Mouse (Mus musculus): ENCODE measurements around the gene Scrn2. TPM values are rescaled to one million over a fixed set of nuclear protein-coding genes. Genes with fewer than 3 reads are reported as not detected.

The Scrn2 gene
- polyA plus RNA-seq, 1 experiment from 2014 or later, result 38.2 TPM

DNA sequence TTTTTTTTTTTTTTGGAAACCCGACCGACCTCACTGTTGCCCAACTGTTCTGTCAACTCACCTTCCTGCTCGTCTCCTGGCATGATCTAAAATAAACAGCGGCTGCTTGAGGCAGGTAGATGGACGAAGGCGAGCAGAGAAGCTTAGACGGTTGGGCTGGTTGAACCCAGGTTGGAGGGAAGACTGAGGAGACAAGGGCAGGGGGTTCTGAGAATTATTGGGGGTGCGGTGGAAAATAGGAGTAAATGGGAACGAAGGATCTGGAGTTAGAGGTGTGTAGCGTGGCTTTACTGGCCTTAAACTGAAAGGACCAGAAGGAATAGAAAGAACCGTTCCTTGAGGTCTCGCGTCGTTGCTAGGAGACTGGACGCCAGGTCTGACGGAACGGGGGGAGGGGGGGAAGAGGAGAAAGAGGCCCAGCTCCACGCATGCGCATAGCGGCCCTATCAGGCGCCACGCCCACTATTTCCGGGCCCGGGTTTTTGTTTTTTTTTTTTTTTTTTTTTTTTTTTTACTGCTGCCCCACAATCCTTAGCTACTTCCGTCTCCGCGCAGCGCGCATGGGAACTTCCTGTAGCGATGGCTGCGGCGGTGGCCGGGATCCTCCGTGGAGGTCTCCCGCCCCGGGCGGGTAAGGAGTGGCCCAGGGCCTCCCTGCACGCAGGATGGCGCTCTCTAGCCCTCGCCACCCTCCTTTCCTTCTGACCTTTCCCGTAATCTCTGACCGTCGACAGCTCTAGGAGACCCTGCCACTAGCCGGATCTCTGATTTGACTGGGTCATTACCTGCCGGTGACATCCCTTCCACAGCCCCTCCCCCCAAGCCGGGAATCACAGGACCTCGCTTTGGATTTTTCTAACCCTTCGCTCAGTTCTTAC lies 11.5 kb downstream of the Scrn2 start, which contains the start of the genes Lrrc46 and Mrpl10:
Gene Lrrc46, minus strand, starts transcription at position 386 of the 878 bp plus-strand sequence.
Gene Mrpl10, plus strand, starts transcription at position 539 of the 878 bp plus-strand sequence.
- under 1% methylated on average over 48 of the region's 48 CpGs for WGBS
- Histone ChIP-seq H3K4me2 (peak within 1 kb of the TSS; percentile 85), H3K9me3 (replicated peaks) (no peaks in the 10 kb centered on the region; the same call in 1 of the 2 replicates), H3K4me1 (peaks cover 23% of the 10 kb centered on the region), H3K27me3 (no peaks in the 10 kb centered on the region), H3K36me3 (peaks cover 24% of the 10 kb centered on the region), H3K4me3 (replicated peaks) (peak within 1 kb of the TSS; percentile 89), H3K27ac (peak within 1 kb of the TSS; percentile 82), H3K9ac (peak within 1 kb of the TSS; percentile 90)
- peak; percentile 87 for ATAC-seq (replicated peaks; ENCODE audit: low FRiP score)

DNA sequence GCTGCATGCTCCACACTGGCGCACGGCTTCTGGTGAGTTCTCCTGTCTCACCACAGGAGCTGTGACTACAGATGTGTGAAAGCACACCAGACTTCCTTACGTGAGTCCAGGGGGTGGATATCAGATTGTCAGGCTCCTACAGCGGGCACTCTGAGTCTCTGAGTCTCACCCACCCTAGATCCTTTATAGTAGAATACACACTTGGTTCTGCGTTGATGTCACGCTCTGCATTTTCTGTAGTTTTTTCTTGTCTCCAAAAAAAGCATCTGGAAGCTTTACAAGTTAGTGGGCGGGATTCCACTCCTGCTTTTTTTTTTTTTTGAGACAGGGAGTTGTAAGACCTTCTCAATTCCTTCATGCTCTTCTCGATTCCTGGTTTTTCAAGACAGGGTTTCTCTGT lies 15.2 kb downstream of the Scrn2 start:
- peaks cover 22% of the 10 kb centered on the region for H3K4me1 ChIP-seq
- no peak for ATAC-seq (replicated peaks; ENCODE audit: low FRiP score)
- H3K27ac ChIP-seq, result no peak overlapping the region
- H3K9me3 ChIP-seq (replicated peaks), result no peaks in the 10 kb centered on the region; the same call in 1 of the 2 replicates
- WGBS, result 93% methylated on average over 8 of the region's 8 CpGs
- no peak overlapping the region for H3K4me3 ChIP-seq (replicated peaks)
- no peak overlapping the region for H3K4me2 ChIP-seq
- H3K36me3 ChIP-seq, result peaks cover 47% of the 10 kb centered on the region
- H3K27me3 ChIP-seq, result no peaks in the 10 kb centered on the region
- H3K9ac ChIP-seq, result no peak overlapping the region

DNA sequence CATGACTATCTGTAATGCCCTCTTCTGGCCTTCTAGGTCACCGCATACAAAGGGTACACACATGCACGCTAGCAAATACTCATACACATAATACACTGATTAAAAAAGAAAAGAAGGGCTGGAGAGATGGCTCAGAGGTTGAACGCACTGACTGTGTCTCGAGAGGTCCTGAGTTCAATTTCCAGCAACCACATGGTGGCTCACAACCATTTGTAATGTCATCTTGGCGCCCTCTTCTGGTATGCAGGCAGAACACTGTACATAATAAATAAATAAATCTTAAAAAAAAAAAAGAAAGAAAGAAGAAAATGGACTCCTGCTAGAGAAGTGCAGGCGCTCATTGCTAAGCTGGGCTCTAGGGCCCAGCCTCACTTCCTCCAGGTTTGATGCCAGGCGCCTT lies 16.1 kb downstream of the Scrn2 start:
- H3K9ac ChIP-seq, result no peak overlapping the region
- H3K4me1 ChIP-seq, result peaks cover 24% of the 10 kb centered on the region
- no peaks in the 10 kb centered on the region for H3K27me3 ChIP-seq
- H3K27ac ChIP-seq, result no peak overlapping the region
- no peaks in the 10 kb centered on the region; the same call in 1 of the 2 replicates for H3K9me3 ChIP-seq (replicated peaks)
- peaks cover 47% of the 10 kb centered on the region for H3K36me3 ChIP-seq
- no peak for ATAC-seq (replicated peaks; ENCODE audit: low FRiP score)
- 83% methylated on average over 7 of the region's 7 CpGs for WGBS
- no peak overlapping the region for H3K4me2 ChIP-seq
- H3K4me3 ChIP-seq (replicated peaks), result no peak overlapping the region

DNA sequence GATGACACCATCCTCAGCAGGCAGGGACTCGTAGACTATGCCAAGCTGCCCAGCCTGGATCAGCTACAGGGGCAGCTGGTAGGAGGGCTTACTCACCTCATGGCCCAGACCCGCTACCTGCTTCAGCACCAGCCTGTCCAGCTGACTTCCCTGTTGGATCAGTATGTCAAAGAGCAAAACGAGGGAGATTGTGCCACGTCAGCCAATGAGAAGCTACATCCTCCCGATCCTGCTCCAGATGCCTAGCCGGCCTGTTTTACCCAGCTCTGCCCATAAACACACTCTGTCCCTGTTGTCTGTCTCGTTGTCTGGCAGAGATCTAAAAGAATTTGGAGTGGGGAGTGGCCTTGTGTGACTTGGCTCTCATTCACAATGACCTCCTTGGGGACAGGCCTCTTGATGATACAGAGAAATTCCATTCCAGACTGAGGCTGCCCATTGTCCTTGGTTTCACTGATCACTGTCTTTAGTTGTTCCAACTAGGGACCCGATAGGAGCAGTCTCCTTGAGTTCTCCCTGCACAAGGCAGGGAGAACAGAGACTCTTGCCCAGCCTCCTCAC lies 18.4 kb downstream of the Scrn2 start:
- no peak overlapping the region for H3K27ac ChIP-seq
- H3K27me3 ChIP-seq, result no peaks in the 10 kb centered on the region
- no peak for ATAC-seq (replicated peaks; ENCODE audit: low FRiP score)
- H3K36me3 ChIP-seq, result peaks cover 53% of the 10 kb centered on the region
- H3K4me2 ChIP-seq, result no peak overlapping the region
- H3K9me3 ChIP-seq (replicated peaks), result no peaks in the 10 kb centered on the region; the same call in 1 of the 2 replicates
- WGBS, result 87% methylated on average over 8 of the region's 8 CpGs
- peaks cover 28% of the 10 kb centered on the region for H3K4me1 ChIP-seq
- no peak overlapping the region for H3K4me3 ChIP-seq (replicated peaks)
- no peak overlapping the region for H3K9ac ChIP-seq

DNA sequence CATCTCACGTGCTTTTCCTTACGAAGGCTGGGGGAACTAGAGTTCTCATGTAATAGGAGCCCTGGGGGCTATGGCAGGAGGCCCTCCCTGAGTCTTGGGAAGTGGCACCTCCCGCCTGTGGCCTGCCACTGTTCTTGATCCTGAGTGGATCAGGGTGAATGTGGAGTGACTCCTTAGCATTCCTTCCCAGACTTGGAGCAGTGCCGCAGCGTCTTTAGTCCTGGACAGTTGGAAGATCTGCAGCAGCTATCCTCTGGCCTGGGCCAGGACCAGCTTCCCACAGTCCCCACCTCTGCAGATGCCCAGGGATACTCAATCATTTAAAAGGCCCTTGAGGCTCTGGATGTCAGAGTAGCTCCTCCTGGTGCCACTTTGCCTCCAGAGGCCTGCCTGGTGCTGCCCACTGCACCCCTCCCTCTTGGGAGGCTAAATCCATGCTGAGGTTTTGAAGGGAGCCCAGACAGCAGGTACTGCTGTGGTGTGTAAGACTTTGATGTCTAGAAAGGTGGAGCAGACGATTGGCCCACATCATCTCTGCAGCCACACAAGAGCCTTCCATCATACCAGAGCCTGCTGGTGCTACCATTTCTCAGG lies 19.9 kb downstream of the Scrn2 start:
- no peak overlapping the region for H3K4me3 ChIP-seq (replicated peaks)
- no peaks in the 10 kb centered on the region; the same call in 1 of the 2 replicates for H3K9me3 ChIP-seq (replicated peaks)
- peaks cover 53% of the 10 kb centered on the region for H3K36me3 ChIP-seq
- H3K4me2 ChIP-seq, result no peak overlapping the region
- peaks cover 28% of the 10 kb centered on the region for H3K4me1 ChIP-seq
- no peak overlapping the region for H3K9ac ChIP-seq
- WGBS, result 69% methylated on average over 6 of the region's 6 CpGs
- H3K27me3 ChIP-seq, result no peaks in the 10 kb centered on the region
- no peak overlapping the region for H3K27ac ChIP-seq
- ATAC-seq (replicated peaks; ENCODE audit: low FRiP score), result no peak

DNA sequence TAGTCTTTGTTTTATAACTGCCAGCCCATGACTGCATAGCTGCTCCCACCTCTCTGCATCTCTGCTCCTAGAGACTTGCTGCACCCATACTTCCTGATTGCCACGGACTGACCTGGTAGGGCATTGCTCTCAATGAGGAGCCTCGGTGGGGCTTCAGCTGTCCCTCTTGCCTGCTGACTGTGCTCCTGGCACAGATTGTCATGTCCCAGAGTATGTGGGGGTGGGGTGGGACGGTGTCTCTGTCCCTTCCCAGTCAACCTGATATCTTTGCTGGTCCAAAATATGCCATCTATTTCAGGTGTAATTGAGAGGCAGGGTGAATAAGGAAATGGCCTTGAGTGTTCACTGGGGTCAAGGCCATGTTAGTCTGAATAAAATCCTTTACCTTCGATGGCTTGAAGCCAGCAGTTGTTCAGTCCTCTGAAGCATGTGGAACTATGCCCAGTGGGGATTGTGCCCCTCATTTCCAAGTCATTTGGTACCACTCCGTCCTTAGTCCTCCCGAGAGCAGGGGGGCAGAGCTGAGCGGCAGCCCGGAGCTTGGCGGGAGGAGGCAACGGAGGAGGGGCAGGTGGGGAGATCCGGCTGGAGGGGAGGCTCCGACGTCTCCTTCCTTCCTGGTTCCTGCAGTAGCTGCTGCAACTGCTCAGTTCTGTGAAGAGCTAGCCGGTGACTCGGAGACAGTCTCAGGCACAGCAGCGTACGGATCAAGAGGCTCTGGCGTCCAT lies 20.6 kb downstream of the Scrn2 start, which contains the start of gene Osbpl7:
Gene Osbpl7, plus strand, starts transcription at position 413 of the 728 bp plus-strand sequence.
- peaks cover 53% of the 10 kb centered on the region for H3K36me3 ChIP-seq
- peak; percentile 70 for ATAC-seq (replicated peaks; ENCODE audit: low FRiP score)

DNA sequence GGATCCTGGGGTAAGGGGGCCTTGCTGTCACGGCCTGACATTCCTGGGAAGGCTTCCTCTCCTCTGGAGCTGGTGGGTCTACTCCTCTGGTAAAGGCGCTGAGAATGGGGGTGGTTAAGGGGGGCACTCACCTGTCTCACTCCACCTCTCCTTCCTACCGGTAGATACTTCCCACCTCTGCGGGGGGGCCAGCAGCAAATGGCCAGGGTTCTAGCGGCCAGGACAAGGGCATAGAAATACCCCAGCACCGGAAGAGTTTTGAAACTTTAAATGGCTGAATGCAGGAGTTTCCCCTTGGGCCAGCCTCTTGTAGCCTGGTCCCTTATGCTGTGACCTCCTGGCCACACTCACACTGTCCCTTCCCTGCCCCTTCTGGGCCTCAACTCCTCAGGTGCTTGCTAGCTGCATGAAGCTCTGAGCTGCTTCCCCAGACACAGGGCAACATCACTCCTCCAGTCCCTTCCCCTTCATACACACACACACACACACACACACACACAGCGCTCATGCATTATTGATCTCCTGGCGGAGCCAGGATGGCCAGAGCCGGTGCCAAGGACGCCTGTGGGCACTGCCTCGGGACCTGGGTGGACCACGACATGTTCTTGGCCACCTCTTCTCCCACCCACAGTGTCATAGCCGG lies 21.3 kb downstream of the Scrn2 start:
- Histone ChIP-seq H3K27me3 (no peaks in the 10 kb centered on the region), H3K27ac (peak overlapping the region; percentile 63), H3K36me3 (peaks cover 55% of the 10 kb centered on the region), H3K9me3 (replicated peaks) (no peaks in the 10 kb centered on the region), H3K4me2 (peak overlapping the region; percentile 88), H3K9ac (peak overlapping the region; percentile 63), H3K4me1 (peaks cover 28% of the 10 kb centered on the region), H3K4me3 (replicated peaks) (peak overlapping the region; percentile 63)
- ATAC-seq (replicated peaks; ENCODE audit: low FRiP score), result peak; percentile 23
- 27% methylated on average over 13 of the region's 13 CpGs for WGBS

More for the DNA sequence above, 20.6 kb downstream of the Scrn2 start, which contains the start of gene Osbpl7:
- Histone ChIP-seq H3K27ac (peak within 1 kb of the TSS; percentile 63), H3K4me1 (peaks cover 28% of the 10 kb centered on the region), H3K27me3 (no peaks in the 10 kb centered on the region), H3K4me3 (replicated peaks) (peak within 1 kb of the TSS; percentile 63), H3K9me3 (replicated peaks) (no peaks in the 10 kb centered on the region; the same call in 1 of the 2 replicates), H3K9ac (peak within 1 kb of the TSS; percentile 63), H3K4me2 (peak within 1 kb of the TSS; percentile 88)
- WGBS, result 6% methylated on average over 18 of the region's 18 CpGs

DNA sequence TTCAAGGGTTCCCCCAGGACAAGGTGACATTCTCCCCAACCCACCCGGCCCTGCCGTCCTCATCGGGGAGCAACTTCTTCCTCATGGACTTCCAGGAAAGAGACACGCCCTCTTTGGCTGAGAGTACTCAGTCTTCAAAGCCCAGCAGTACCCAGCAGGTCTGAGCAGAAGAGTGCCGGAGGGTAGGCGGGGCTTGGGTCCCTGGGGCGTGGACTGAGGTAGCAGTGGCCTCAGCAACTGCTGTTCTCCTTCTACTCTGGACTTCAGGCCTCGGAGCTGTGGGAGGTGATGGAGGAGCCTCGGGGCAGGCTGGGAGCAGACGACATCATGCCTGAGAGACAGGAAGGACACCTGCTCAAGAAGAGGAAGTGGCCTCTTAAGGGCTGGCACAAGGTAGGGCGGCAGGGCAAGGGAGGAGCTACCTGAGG lies 22.5 kb downstream of the Scrn2 start:
- Histone ChIP-seq H3K4me3 (replicated peaks) (peak overlapping the region; percentile 63), H3K27ac (no peak overlapping the region), H3K4me1 (peaks cover 28% of the 10 kb centered on the region), H3K9ac (peak overlapping the region; percentile 63; the same call in 1 of the 2 replicates), H3K4me2 (peak overlapping the region; percentile 88), H3K9me3 (replicated peaks) (no peaks in the 10 kb centered on the region), H3K36me3 (peaks cover 59% of the 10 kb centered on the region), H3K27me3 (no peaks in the 10 kb centered on the region)
- no peak for ATAC-seq (replicated peaks; ENCODE audit: low FRiP score)
- 24% methylated on average over 11 of the region's 11 CpGs for WGBS

DNA sequence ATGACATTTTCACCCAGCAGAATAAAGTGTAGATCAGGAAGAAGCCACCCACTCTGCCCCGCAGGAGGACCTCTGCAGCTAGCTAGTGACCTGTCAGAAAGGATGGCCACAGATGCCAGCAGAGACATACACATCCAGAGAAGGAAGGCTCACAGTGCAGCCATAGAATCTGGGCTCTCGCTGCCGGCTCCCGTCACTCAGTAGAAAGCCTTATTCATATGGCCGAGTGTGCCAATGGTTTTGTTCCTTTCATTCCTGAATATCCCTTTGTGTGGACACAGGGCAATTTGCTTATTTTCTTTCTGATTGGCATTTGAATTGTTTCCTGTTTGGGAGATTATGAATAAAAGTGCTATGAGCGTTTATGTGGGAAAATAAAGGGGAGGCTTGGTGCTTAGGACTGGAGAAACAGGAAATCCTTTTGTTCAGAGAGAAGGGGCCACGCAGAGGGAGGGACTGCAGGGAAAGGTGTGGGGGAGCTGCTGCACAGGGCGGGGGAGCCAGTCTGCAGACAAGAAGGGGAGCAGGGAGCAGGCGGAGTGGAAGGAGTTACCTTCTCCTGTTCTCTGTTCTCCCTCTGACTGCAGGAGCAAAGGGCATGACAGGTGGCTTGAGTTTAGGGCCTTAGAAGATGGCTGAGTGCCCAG lies 33.7 kb downstream of the Scrn2 start:
- H3K27ac ChIP-seq, result peak overlapping the region; percentile 63
- no peak for ATAC-seq (replicated peaks; ENCODE audit: low FRiP score)
- no peaks in the 10 kb centered on the region for H3K9me3 ChIP-seq (replicated peaks)
- H3K4me2 ChIP-seq, result no peak overlapping the region
- peaks cover 6% of the 10 kb centered on the region; the same call in 1 of the 2 replicates for H3K4me1 ChIP-seq
- no peaks in the 10 kb centered on the region for H3K27me3 ChIP-seq
- peaks cover 53% of the 10 kb centered on the region for H3K36me3 ChIP-seq
- no peak overlapping the region for H3K4me3 ChIP-seq (replicated peaks)
- H3K9ac ChIP-seq, result no peak overlapping the region
- 48% methylated on average over 9 of the region's 9 CpGs for WGBS

DNA sequence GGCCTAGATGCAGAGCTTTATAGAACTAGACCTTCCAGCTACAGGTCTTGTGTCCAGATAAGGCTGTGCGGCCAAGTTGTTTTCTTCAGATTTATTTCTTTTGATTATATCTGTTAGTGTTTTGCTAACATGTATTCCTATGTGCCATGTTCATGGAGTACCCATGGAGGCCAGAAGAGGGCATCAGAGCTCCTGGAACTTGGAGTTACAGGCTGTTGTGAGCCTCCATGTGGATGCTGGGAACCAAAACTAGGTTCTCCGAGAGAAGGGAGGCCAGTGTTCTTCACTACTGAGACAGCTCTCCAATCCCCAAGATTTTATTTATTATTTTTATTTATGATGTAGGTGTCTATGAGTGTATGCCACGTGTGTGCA lies 34.2 kb downstream of the Scrn2 start:
- WGBS, result 89% methylated on average over 3 of the region's 3 CpGs
- Histone ChIP-seq H3K9me3 (replicated peaks) (no peaks in the 10 kb centered on the region), H3K9ac (no peak overlapping the region), H3K27me3 (no peaks in the 10 kb centered on the region), H3K4me1 (peaks cover 6% of the 10 kb centered on the region; the same call in 1 of the 2 replicates), H3K27ac (peak overlapping the region; percentile 49), H3K4me3 (replicated peaks) (no peak overlapping the region), H3K4me2 (no peak overlapping the region), H3K36me3 (peaks cover 52% of the 10 kb centered on the region)
- no peak for ATAC-seq (replicated peaks; ENCODE audit: low FRiP score)

Measured in kidney, embryonic 15.5 days (tissue).